Mouse (Mus musculus) layer of hippocampus, adult 2 months (tissue): Measurements from ENCODE around the gene Proser1. TPM values are rescaled to one million over a fixed set of nuclear protein-coding genes. Genes with fewer than 3 reads are reported as not detected.

Experiments
- DNase-seq, 2 experiments: peaks; one replicate each; pipeline ENCODE4 v3.0.0; 2022; ENCODE audit warnings: low spot score in 2 of 2
- H3K27ac ChIP-seq: fragments of 200-600 bp; 2 replicates; pipeline ENCODE4 v1.8.1; 2022
- H3K4me3 ChIP-seq: fragments of 200-600 bp; 2 replicates; pipeline ENCODE4 v1.8.1; 2022; ENCODE audit warnings: mild to moderate bottlenecking
- CTCF ChIP-seq: fragments of 200-600 bp; conservative IDR thresholded peaks from 2 replicates; pipeline ENCODE4 v1.8.1; 2022; ENCODE audit warnings: antibody characterized with exemption, mild to moderate bottlenecking, moderate library complexity
- long read RNA-seq, 2 experiments: library from polyadenylated mRNA; stranded (forward); transcript quantifications; one replicate each; pipeline ENCODE4 v2.0.0; 2021; ENCODE audit warnings: borderline mapping rate in 2 of 2
- total RNA-seq, 2 experiments: library from RNA; stranded (reverse); gene quantifications; 2 replicates each; pipeline ENCODE4 v1.2.3; 2021

The Proser1 gene
- total RNA-seq: 10 to 100 TPM; 24.8 to 29.6 TPM
- long read RNA-seq, experiment 1, full-length matches to known transcripts: 5 of 11 reads
- long read RNA-seq, experiment 1, partial matches to known transcripts: 1 of 11 reads
- long read RNA-seq, experiment 1, other reads (novel, unspliced or antisense): 5 of 11 reads
- long read RNA-seq, experiment 2, full-length matches to known transcripts: 1 of 8 reads
- long read RNA-seq, experiment 2, partial matches to known transcripts: 4 of 8 reads
- long read RNA-seq, experiment 2, other reads (novel, unspliced or antisense): 3 of 8 reads

DNA sequence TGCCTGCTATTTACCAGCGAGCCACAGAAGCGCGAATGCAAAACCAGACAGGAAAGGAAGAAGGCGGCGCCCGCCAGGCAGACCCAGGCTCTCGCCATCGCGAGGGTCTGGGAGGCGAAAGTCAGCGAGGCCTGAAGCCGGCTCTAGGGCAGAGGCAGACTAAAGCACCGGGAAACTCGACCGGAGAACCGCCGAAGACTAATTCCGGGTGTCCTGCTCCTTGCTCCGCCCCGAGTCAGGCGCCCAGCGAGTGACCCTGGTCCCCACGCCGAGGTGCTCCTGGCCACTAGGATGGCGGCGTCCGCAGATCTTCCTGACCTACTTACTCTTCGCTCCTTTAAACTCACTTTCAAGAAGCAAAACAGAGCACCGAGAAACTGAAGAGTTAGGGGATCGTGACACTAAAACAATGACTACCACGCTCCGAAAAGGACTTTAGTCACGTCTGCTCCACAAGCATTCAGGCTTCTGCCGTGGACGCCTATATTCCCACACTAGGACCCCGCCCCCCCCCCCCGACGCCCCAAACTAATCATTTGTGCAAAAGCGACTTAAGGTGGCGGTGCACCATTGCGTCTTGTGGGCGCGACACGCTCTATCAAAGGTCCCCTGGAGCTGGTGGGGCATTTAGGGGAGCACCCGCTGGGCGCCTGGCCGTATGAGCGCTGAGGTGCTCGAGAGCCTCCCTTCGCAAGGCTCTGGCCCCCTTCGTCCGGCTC lies at the start of gene Proser1, which contains the start of gene Nhlrc3:
Gene Proser1 (plus strand): TSS at position 621 of the 719 bp plus-strand sequence.
Gene Nhlrc3 (minus strand): TSS at position 287 of the 719 bp plus-strand sequence.
- peak; percentile 96 to 98 for DNase-seq
- peak; percentile 28; the same call in 1 of the 2 replicates for TF ChIP-seq CTCF

DNA sequence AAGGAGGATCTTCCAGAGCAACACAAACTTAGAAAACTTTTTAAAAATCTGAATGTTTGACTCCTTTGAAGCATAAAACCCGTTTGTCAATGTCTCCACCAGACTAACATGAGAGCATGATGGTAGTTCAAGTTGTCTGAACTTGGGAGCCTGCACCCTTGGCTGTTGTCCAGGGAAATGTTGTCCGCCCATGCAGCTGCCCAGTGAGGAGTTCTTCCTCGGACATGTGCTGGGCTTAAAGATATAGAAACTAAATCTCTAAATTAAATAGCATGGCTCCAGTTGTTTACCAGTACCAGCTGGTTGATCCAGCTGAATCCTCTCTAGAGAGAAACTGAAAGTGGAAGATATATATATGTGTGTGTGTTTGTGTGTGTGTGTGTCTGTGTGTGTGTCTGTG lies 49.5 kb upstream of the Proser1 start:
- no peak for DNase-seq
- TF ChIP-seq CTCF: no peak

More for the DNA sequence above, at the start of gene Proser1, which contains the start of gene Nhlrc3:
- Histone ChIP-seq H3K27ac (peak within 1 kb of the TSS; percentile 100), H3K4me3 (peak within 1 kb of the TSS; percentile 99)

DNA sequence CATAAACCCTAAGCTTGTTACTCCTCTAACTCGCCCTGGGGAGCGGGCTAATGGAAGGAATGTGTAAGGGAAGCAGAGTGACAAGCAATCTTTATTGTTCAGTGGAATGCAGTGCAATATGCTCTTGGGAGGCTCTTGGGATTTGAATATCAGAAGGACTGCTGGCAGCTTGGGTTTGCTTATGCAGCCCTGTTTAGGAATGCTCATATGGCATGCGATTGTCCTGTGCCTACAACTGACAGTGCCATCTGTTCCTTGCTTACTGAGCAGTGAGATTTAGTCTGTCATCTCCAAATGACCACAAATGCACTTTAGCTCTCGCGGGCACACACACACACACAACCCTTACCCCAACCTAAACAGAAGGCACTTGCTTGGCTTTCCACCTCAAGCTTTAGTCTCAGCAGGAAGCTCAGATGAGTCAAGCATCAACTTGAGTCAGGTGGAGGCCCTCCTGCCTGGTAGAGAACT lies 47.4 kb upstream of the Proser1 start:
- no peak overlapping the region for H3K4me3 ChIP-seq
- peak; percentile 21 to 32 for DNase-seq
- no peak overlapping the region for H3K27ac ChIP-seq
- TF ChIP-seq CTCF: no peak

More for the DNA sequence above, 49.5 kb upstream of the Proser1 start:
- H3K4me3 ChIP-seq: no peak overlapping the region
- H3K27ac ChIP-seq: no peak overlapping the region

DNA sequence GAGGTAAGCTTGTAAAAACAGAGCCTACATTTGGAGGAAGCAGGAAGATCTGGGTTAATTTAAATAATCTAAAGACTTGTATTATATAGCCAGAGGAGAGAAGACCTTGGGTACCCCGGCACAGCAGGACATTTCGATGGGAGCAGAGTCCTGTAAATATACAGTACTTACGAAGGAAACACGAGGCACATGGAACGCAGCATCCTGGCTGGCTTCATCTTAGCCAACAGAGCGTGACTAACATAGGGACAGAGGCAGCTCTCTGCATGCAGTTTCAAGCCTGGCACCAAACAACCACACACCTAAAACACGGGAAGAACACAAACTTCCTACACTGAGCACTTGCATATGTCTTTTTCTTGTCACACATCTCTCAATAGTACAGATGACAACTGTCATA lies 45.8 kb upstream of the Proser1 start:
- DNase-seq: no peak
- no peak for TF ChIP-seq CTCF
- no peak overlapping the region for H3K4me3 ChIP-seq
- no peak overlapping the region for H3K27ac ChIP-seq

DNA sequence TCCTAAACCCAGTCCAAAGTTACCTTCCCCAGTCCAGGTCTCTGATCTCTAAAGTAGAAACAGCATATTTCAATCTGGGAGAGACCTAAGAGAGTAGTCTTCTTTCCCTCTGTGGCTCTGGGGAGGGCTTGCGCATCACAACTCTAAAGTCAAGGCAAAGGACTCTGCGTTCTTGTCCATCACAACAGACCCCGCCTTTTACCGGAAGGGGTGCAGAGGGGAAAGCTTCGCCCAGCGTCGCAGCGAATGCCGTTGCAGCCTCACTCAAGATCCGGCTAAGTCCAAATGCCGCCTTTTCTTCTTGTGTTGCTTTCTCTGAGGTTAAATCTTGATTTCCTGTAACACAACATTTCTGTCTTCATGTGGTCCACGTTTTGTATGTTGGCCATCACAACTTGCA lies 41.8 kb upstream of the Proser1 start:
- no peak for DNase-seq
- Histone ChIP-seq H3K4me3 (no peak overlapping the region), H3K27ac (no peak overlapping the region)
- no peak for TF ChIP-seq CTCF

DNA sequence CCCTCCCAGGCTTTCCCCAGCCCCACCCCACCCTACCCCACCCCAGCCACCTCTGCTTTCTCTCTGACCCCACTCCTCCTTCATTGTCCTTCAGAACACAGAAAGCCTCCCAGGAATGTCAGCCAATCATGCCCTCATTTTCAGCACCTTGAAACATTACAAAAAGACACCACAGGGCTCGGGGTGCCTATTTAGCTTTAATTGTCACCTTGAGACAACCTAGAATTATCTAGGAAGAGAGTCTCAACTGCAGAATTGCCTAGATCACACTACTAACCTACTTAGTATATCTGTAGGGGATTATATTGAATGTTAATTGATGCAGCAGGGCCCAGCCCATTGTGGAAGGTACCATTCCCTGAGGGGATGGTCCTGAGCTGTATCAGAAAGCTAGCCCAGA lies 40.8 kb upstream of the Proser1 start:
- DNase-seq: no peak
- Histone ChIP-seq H3K4me3 (no peak overlapping the region), H3K27ac (no peak overlapping the region)
- no peak for TF ChIP-seq CTCF

DNA sequence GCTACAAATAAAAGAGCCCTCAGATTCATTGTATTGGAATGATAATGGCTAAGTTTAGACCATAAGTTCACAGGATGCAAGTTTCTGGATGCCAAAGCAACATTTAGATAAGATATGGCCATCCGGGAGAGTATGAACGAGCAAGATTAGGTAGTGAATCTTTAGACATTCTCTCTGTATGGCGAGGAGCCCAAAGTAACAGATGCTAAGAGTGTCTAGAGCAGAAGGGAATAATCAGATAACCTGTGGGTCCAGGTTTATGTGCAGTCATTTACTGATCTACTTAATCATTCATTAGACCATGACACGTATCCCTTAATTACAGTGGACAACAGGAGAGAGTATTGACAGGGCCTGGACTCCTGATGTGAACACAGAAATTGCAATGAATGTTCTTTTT lies 39.9 kb upstream of the Proser1 start:
- no peak overlapping the region for H3K4me3 ChIP-seq
- no peak for TF ChIP-seq CTCF
- no peak for DNase-seq
- no peak overlapping the region for H3K27ac ChIP-seq

DNA sequence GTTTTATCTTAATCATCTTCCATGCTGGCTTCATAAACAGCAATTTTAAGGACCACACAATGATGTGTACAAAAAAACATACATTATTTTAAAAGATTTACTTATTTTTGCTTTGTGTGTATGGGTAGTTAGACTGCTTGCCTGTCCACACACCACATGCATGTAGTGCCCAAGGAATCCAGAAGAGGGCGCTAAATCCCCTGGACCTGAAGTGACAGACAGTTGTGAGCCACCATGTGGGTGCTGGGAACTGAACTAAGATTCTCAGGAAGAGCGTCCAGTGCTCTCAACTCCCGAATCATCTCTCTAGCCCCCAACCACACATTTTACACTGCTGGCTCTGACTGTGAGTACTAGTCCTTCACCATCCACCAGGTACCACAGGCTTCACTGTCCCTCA lies 28.9 kb upstream of the Proser1 start:
- Histone ChIP-seq H3K4me3 (no peak overlapping the region), H3K27ac (no peak overlapping the region)
- DNase-seq: no peak
- 0 out of 2 replicates have a peak, but pooled peaks have one; percentile 19 for TF ChIP-seq CTCF

DNA sequence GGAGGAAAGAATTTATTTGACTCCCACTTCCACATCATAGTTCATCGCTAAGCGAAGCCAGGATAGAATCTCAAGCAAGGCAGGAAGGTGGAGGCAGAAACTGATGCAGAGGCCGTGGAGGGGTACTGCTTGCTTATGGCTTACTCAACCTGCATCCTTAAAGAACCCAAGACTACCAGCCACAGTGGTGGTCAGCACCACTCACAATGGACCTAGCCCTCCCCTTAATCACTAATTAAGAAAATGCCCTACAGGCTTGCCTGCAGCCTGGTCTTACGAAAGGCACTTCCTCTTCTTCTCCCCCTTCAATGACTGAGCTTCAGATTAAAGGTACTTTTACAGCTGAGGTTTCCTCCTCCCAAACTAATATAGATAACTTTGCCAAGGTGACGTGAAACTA lies 26.9 kb upstream of the Proser1 start:
- no peak for DNase-seq
- Histone ChIP-seq H3K27ac (no peak overlapping the region), H3K4me3 (no peak overlapping the region)
- TF ChIP-seq CTCF: no peak

DNA sequence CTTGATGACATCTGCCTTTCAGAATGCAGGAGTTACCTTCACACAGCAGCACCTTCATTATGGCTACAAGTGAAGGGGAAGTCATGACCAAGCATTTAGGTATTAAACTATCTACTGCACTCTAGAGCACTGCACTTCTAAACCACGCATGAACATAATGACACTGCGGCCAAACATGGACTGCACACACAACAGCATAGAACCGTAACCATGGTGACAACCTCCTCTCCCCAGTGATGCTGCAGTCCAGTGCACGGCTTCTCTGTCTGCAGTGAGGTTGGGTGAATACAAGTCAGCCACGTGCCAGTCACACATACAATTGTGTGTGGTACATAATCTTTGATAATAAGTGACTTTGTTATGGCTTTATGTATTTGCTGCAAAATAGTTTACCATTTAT lies 17.9 kb upstream of the Proser1 start:
- Histone ChIP-seq H3K27ac (no peak overlapping the region), H3K4me3 (no peak overlapping the region)
- no peak for TF ChIP-seq CTCF
- DNase-seq: no peak

DNA sequence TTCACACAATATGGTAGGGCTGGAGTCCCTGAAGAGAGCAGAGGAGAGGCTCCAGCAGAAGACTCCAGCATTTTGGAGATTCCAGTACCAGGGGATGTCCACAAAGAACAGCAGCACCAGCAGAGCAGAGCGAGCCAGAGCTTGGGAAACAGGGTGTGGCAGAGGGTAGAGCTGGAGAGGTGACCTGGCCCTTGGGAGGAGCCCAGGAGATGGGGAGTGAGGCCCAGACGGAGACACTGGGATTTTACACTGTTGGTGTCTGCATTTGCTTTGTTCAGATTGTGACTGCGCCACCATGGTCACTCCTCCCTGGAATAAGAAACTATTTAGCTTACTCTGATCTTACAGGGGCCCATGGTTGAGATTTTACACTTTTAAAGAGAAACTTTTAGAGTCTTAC lies 16.7 kb upstream of the Proser1 start:
- no peak for TF ChIP-seq CTCF
- no peak for DNase-seq
- H3K27ac ChIP-seq: no peak overlapping the region
- H3K4me3 ChIP-seq: no peak overlapping the region

DNA sequence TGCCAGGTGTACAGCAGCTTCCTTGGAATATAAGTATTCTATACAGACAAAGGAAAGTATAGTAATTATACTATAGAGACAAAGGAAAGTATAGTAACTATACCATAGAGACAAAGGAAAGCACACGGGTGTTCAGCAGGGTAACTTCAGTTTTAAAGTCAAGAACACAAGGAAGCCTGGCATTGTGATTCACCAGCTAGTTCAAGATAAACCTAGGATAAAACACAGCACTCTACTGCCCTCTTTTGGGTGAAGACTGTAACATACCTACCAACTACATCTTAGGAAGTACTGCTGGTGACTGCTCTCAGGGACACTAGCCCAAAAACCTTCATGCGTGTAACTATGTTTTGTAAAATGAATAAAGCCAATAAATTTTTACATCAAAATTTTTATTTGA lies 15.3 kb upstream of the Proser1 start:
- DNase-seq: peak; percentile 76 to 84
- Histone ChIP-seq H3K4me3 (no peak overlapping the region), H3K27ac (no peak overlapping the region)
- TF ChIP-seq CTCF: peak; percentile 94

DNA sequence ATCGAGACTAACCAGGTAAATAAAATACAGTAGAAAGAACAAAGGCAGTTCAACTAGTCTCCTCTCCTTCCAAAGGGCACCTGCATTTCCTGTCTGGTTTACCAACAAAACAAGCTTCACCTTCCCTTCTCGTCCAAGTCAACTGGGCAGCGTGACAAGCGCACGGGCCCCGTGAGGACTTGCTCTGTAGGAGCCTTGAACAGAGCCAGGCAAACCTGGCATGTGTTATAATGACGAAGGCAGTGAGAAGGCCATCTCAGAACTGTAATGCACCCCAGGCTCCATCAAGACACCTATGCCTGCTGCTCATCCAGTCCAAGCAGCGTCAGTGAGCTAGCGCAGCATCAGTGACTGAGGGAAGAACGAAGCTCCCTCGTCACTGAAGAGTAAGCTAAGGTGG lies 12.8 kb upstream of the Proser1 start:
- Histone ChIP-seq H3K27ac (no peak overlapping the region), H3K4me3 (no peak overlapping the region)
- no peak for TF ChIP-seq CTCF
- DNase-seq: no peak
